Mouse (Mus musculus): Measurements from ENCODE around the gene Rgs6.

Rgs6 gene

DNA sequence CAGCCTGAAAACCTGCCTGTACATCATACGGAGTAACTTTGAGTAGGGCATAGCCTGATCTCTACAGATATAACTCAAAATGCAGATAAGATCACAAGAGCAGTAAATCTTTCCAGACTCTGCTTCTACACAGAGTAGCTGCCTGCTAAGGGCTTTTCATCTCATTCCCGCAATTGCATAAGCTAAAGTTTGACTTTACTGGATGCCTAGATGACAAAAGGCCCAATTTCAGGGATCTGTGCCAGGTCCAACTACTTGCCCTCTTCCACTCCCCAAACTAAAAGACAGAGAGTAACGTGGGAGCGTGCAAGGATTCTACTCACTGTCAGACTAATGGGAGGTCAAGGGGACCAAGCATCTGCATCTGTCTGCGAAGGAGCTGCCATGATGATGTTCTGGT is 292.6 kb downstream of the Rgs6 start:
- DNase-seq: no peak

- no peak for DNase-seq
Measured at GRCm38 (mm10) chr12:82883079-82883478, 295.0 kb downstream of the Rgs6 start.

DNA sequence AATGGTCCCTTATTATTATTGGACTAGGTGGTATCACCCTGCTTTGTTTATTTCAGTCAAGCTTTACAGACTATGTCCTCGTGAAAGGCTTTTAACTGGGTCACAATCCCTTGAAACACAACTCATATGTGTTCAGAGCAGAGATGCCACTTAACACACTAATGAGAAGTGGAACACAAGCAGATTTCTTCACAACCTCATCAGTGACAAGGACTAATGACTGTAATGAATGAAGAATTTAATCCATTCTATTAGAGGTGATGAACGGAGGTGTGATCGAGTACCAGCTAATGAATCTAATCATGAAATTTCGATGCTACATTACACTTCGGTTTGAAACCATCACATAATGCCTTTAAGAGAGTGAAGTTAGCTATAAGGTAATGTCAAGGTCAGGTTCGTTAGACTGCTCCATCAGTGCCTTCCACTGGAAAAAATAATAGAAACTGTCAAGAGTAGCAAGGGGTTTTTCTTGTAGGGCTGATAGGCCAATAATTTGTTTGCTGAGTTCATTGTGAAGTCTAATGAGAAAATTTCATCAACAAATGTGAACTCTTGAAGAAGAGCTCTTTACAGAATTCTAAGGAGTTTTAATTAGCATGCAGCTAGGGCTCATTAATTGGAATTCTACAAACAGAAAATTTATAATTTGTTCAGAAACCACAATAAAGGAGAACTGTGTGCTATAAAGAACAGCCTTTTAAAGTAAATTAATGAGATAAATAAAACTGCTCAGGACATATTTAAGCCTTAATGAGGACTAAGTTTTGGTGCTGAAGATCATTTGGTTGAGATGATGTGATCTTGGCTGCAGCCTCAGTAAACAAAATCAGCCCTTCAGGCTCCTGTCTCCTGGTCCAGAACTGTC is 307.1 kb downstream of the Rgs6 start:
- no peak for DNase-seq

DNA sequence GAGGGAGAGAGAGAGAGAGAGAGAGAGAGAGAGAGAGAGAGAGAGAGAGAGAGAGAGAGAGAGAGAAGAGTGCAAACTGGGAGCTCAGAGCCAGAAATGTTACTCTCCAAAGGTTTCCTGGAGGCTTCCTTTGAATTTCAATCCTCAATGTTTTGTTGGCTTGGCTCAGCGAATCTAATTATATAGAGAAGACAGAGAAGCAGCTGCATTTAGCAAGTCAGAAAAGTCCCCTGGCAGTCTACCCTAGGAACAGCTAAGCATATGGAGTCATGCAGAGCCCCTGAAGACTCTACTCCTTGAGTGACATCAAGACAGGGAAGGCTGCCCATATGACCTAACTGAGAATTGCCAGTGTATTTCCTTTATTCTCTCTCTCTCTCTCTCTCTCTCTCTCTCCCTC is 317.7 kb downstream of the Rgs6 start:
- DNase-seq: no peak

DNA sequence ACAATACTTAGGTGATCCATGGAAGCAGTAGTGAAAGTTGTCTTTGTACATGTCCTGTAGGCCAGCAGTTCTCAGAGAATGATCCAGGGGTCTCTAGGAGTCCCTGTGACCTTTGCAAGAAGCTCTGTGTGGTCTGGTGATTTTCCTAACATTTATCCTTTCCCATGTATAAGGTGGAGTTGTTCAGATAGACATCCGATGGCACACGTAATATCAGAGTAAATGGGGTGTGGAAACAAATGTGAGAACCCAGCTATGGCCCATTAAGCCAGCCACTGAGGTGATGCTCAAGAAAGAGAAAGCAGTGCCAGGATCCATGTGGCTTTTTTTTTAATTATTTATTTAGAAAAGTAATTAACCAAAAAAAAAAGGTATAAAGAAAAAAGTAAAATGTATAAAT is 322.8 kb downstream of the Rgs6 start:
- DNase-seq: no peak

DNA sequence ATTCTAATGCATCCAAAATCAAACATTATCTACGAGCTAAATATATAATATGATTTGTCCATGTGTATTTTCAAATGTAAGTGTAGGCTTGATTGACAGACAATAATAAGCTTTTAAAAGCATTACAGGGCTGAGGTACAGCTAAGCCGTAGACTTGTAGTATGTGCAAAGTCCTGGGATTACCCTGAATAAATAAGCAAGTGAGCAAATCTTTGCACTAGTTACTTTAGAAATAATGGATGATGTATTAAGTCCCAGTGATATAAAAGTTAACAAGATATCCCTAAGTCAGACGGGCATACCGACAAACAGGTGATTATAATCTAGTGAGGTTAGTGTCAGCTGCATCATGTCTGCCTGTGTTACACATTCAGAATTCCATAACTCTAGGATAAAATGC is 326.0 kb downstream of the Rgs6 start:
- no peak for DNase-seq

DNA sequence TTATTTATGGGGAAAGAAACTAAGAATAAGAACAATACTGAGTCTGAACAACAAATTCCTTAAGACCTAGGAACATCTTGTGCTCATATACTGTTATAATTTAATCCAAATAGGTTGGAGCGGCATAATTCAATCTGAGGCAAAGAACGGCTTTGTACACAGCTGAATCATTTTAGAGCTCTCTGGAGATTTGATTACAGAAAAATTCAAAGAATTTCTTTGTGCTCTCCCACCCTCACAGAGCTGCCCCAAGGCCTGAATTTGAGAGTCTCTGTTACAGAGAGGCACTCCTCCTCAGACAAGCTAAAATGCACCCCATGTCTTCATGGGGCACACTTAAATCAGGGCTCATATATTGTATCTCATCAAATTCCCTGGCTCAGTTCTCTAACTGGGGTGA is 332.1 kb downstream of the Rgs6 start:
- DNase-seq: no peak

DNA sequence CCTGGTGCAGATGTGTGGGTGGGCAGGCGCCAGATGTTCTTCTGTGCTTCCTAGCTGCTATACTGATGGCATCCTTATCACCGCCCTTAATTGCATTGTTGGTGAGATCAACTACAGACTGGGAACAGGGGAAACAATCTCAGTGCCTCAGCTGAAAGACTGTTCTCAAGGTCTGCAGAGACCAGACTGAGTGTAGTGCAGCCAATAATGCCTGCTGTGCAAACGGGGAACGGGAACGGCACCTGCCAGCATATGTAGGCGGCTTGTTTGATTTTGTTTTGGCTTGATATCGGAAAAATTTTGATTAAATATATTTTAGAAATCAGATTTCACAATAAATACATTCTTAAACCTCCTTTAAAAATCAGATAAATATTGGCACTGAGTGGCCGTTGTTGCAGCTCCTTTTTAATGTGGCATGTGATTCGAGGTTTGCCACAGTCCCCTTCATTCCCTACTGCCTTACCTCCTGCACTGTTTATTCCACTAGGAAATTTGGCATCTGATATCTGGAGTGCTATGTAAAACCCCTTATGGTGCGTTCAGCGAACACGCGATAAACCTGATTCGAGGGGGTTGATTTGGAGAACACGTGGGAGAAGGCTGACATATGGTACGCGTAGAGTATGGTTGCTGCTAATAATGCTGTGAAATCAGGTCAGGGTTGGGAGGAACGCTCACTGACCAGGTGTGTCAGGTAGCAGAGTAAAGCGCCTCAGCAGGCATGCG is 333.4 kb downstream of the Rgs6 start:
- no peak for DNase-seq

- DNase-seq: no peak
Measured at GRCm38 (mm10) chr12:82922856-82923506, 334.9 kb downstream of the Rgs6 start.

GRCm38 (mm10) chr12:82932706-82933461 is 344.8 kb downstream of the Rgs6 start:
- DNase-seq: no peak

- DNase-seq: no peak
Measured at GRCm38 (mm10) chr12:82935121-82935762, 347.1 kb downstream of the Rgs6 start.

- no peak for DNase-seq
Measured at GRCm38 (mm10) chr12:82935767-82936166, 347.7 kb downstream of the Rgs6 start.

- DNase-seq: no peak
Measured at GRCm38 (mm10) chr12:82940461-82940860, 352.4 kb downstream of the Rgs6 start.

GRCm38 (mm10) chr12:82946507-82946906 is 358.4 kb downstream of the Rgs6 start:
- peak; percentile 68 for DNase-seq

DNA sequence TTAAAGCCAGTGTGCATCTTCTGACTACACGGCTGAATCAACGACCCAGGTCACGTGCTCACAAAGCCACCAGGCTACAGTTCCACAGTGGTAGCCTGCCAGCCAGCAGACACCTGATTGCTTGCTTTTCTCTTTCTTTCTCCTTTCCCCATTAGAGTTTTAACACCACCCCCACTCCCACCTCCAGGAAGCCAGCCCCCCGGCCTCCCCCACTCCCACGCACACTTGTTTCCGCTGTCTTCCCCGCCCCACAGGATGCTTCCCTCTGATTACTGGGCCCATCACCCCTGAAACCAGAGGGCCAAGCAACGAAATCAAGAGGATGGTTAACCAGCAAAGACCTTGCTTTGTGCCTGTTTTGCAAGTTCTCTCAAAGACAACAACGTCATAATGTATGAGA is 373.0 kb downstream of the Rgs6 start:
- no peak for DNase-seq

DNA sequence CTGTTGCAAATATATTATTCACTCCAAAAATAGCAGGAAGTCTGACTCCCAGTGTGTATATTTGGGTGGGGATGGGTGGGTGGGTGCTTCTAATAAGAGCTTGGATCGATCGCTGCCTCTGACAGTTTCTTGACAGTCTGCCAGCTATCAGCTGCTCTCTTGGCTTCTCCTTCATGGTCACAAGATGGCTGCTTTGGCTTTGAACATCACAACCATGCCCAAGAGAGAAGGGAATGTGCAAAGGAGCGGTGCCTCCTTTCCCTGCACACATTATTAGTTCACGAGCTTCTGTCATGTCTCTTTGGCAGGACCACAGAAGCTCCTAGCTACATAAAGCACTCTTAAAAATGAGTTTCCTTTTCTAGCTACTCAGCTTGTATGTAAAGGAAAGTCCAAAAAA is 373.8 kb downstream of the Rgs6 start:
- DNase-seq: no peak

DNA sequence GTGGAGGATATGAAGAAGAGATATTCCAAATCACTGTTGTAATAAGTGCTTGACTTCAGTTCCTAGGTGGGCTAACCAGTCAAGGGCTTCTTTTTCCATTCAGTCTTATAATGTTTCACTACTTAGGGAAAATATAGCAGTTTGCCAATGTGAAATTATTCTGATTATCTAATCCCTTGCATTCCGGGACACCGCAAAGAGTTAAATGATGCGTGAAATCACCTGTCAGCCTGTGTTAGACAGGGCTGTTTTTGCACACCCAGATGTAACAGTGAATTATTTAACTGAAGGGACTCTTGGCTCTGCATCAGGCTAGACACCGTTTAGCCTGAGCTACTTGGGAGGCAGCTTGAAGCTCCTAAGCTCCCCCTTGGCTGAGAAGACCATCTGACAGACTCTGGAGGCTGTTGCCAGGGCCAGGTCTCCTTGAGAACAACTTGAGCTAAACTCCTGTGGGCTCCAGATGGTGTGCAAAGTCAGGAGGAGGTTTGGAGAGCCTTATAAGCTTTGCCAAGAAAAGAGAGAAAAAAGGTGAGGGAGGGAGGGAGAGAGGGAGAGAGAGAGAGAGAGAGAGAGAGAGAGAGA is 382.5 kb downstream of the Rgs6 start:
- DNase-seq: no peak

- no peak for DNase-seq
Measured at GRCm38 (mm10) chr12:82971176-82971575, 383.1 kb downstream of the Rgs6 start.

DNA sequence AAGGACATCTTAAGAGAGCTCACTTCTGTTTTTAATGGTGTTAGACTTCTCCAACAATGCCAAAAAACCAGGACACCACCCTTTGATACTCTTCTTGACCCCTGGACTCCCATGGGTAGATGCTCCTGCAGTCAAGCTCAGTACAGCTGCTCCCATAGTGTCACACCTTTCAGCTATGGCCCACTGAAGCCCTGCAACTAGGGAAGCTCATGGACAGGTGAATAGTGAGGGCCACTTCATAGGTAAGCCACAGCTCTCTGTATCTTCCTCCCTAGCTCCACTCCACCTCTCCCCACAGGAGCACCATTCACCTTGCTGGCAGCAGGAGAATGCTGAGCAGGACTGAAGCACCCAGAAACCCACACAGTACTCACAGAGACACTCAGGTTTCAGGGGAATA is 384.6 kb downstream of the Rgs6 start:
- DNase-seq: no peak

GRCm38 (mm10) chr12:82973771-82974170 is 385.7 kb downstream of the Rgs6 start:
- DNase-seq: no peak

GRCm38 (mm10) chr12:82978275-82978674 is 390.2 kb downstream of the Rgs6 start:
- DNase-seq: no peak

- no peak for DNase-seq
Measured at GRCm38 (mm10) chr12:82982716-82983115, 394.6 kb downstream of the Rgs6 start.
